Mouse (Mus musculus) heart, embryonic 12.5 days (tissue): ENCODE data around the gene Zfpl1. TPM values are rescaled to one million over a fixed set of nuclear protein-coding genes. Genes with fewer than 3 reads are reported as not detected.
A peak's percentile ranks its signal among the peaks of the same experiment; 100 is the strongest.

Source experiments
- ATAC-seq: fragments of 200-750 bp; cut with Nextera tagmentation; 2 replicates; pipeline ENCODE4 v1.8.0; 2017; ENCODE audit warnings: moderate TSS enrichment, moderate library complexity; ENCODE audit not compliant: insufficient number of reproducible peaks, low FRiP score
- H3K27ac ChIP-seq: fragments of 300-500 bp; sonication (generic); 2 replicates; pipeline ENCODE4 v1.5.1; 2016; ENCODE audit warnings: mild to moderate bottlenecking, moderate library complexity; ENCODE audit not compliant: poor library complexity, severe bottlenecking
- H3K27me3 ChIP-seq: fragments of 300-500 bp; sonication (generic); replicated peaks from 2 replicates; pipeline ENCODE4 v1.6.1; 2016; ENCODE audit warnings: mild to moderate bottlenecking, moderate library complexity
- H3K36me3 ChIP-seq: fragments of 300-500 bp; sonication (generic); 2 replicates; pipeline ENCODE4 v1.6.1; 2016; ENCODE audit warnings: mild to moderate bottlenecking, moderate library complexity
- H3K4me1 ChIP-seq: fragments of 300-500 bp; sonication (generic); replicated peaks from 2 replicates; pipeline ENCODE4 v1.6.1; 2016; ENCODE audit warnings: mild to moderate bottlenecking
- H3K4me2 ChIP-seq: fragments of 300-500 bp; sonication (generic); 2 replicates; pipeline ENCODE4 v1.6.1; 2016; ENCODE audit warnings: mild to moderate bottlenecking, moderate library complexity
- H3K4me3 ChIP-seq: fragments of 300-500 bp; sonication (generic); 2 replicates; pipeline ENCODE4 v1.5.1; 2016; ENCODE audit warnings: mild to moderate bottlenecking
- H3K9ac ChIP-seq: fragments of 300-500 bp; sonication (generic); 2 replicates; pipeline ENCODE4 v1.6.1; 2016; ENCODE audit warnings: mild to moderate bottlenecking, moderate library complexity
- H3K9me3 ChIP-seq: fragments of 300-500 bp; sonication (generic); replicated peaks from 2 replicates; pipeline ENCODE4 v1.6.1; 2016; ENCODE audit warnings: mild to moderate bottlenecking, moderate library complexity
- WGBS: fragments of 180-500 bp; shearing (Covaris S2); methylation state at CpG from one replicate; pipeline ENCODE4 v1.1.7; 2016; 5-methylcytosine and 5-hydroxymethylcytosine counted together
- polyA plus RNA-seq: library from polyadenylated mRNA; unstranded; fragments of >200 nt; fragmentation: Nextera tagmentation; extraction: Ambion mirVana; gene quantifications from 2 replicates; pipeline ENCODE4 v1.2.1, GENCODE M21; 2016

The Zfpl1 gene
- polyA plus RNA-seq, 1 experiment from 2014 or later: 52.4 TPM

DNA sequence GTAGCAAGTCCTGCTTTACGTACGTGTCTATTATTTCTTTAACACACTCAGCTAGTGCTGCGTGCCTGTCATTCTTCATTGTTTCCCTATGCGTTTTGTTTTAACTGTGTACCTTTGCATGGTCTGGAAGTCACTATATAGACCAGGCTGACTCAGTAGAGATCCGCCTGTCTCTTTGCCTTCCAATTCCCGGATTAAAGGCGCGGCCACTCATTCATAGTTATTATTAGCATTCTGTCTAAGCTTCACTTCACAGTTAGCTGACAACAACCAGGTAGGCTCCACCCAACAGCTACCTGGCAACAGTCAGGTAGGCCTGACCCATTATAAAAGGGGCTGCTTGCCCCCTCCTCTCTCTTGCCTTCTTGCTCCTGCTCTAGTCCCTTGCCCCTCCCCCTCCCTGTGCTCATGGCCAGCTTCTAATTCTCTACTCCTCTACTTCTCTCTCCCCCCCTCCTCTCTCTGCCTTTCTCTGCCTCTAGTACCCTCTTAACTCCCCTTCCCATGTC, 34.0 kb upstream of the Zfpl1 start:
- Histone ChIP-seq H3K36me3 (peaks cover 39% of the 10 kb centered on the region), H3K9me3 (no peaks in the 10 kb centered on the region), H3K9ac (peak overlapping the region; percentile 86), H3K27ac (peak overlapping the region; percentile 92), H3K4me2 (peak overlapping the region; percentile 77), H3K4me1 (peaks cover 25% of the 10 kb centered on the region), H3K4me3 (peak overlapping the region; percentile 70), H3K27me3 (no peaks in the 10 kb centered on the region)
- 2% methylated on average over 8 of the region's 8 CpGs for WGBS
- ATAC-seq: peak; percentile 1; the same call in 1 of the 2 replicates

DNA sequence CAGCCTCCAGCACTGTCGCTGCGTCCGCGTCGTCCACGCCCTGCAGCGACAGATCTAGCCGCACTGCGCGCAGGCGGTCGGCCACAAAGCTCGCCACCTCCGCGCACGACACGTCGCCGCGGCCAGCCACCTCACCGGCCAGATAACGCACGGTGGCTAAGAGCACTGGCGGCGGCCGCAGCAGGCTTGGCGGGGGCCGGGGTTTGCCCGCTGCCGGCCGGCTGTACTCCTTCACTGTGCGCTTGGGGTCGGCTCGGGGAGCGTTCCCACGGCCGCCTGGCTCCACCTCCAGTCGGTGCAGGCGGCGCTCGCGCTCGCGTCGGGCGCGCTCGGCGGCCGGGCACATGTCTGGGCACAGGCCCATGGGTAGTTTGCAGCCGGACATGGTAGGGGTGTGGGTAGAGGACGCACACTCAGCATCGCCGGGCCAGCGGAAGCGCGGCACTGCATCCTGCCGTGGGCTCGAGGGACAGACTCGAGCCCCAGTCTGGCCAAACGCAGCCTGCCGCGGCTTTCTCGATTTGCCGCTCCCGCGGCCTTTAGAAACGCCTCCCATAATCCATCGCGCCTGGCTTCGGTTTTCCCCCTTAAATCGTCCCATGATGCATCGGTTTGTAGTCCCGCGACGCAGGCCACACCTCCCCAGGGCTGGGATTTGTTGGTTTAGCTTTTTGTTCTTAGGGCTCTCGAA, 33.4 kb upstream of the Zfpl1 start, which contains the start of gene Sac3d1:
Gene Sac3d1 (minus strand): TSS at position 665 of the 691 bp plus-strand sequence.
- H3K9me3 ChIP-seq: no peaks in the 10 kb centered on the region
- H3K27ac ChIP-seq: peak within 1 kb of the TSS; percentile 92
- peak; percentile 85 for ATAC-seq
- under 1% methylated on average over 77 of the region's 77 CpGs for WGBS
- H3K27me3 ChIP-seq: no peaks in the 10 kb centered on the region
- H3K36me3 ChIP-seq: peaks cover 38% of the 10 kb centered on the region
- peak within 1 kb of the TSS; percentile 86 for H3K9ac ChIP-seq
- H3K4me2 ChIP-seq: peak within 1 kb of the TSS; percentile 77
- H3K4me3 ChIP-seq: peak within 1 kb of the TSS; percentile 70
- peaks cover 25% of the 10 kb centered on the region for H3K4me1 ChIP-seq

GRCm38 (mm10) chr19:6117346-6117985, 32.7 kb upstream of the Zfpl1 start:
- H3K27me3 ChIP-seq: no peaks in the 10 kb centered on the region
- H3K36me3 ChIP-seq: peaks cover 42% of the 10 kb centered on the region
- ATAC-seq: no peak
- peak overlapping the region; percentile 86 for H3K9ac ChIP-seq
- 5% methylated on average over 32 of the region's 32 CpGs for WGBS
- peak overlapping the region; percentile 92 for H3K27ac ChIP-seq
- peaks cover 25% of the 10 kb centered on the region for H3K4me1 ChIP-seq
- peak overlapping the region; percentile 77 for H3K4me2 ChIP-seq
- H3K9me3 ChIP-seq: no peaks in the 10 kb centered on the region
- peak overlapping the region; percentile 70 for H3K4me3 ChIP-seq

DNA sequence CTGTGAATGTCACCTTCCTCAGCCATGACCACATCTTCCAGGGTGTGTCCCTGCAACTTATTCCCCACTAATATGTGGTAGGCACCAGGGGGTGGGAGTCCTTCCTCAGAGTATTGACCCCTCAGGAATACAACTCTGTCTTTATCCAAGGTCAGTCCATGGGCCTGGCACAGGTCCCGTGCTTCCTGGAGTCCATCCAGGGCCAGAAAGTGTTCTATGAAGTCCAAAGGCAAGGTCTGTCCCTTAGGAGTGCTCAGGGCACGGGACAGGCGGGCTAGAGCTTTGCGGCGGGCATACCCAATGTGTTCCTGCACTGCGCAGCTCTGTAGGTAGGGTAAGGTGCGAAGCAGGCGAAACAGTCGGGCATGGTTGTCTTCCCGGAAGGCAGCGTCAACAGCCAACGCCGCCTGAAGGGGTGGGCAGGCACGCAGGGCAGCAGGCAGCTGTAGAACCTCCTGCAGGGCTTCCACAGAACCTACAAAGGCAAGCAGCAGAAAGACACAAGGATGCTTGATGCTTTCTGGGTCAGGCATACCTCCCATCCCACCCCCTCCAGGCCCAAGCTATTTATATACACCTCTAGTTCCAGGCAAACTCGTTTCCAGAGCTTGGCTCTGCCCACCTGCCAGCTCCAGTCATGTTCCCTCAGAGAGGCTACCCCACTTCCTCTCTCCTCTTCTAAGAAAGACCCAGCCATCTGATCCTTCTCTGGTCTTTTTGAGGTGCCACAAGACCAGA, 31.5 kb upstream of the Zfpl1 start:
- 0 out of 2 replicates have a peak overlapping the region, but pooled peaks have one; percentile 70 for H3K4me3 ChIP-seq
- WGBS: 86% methylated on average over 15 of the region's 15 CpGs
- H3K4me1 ChIP-seq: peaks cover 20% of the 10 kb centered on the region
- H3K9me3 ChIP-seq: no peaks in the 10 kb centered on the region
- no peaks in the 10 kb centered on the region for H3K27me3 ChIP-seq
- H3K9ac ChIP-seq: 0 out of 2 replicates have a peak overlapping the region, but pooled peaks have one; percentile 49
- H3K4me2 ChIP-seq: peak overlapping the region; percentile 77
- no peak overlapping the region for H3K27ac ChIP-seq
- no peak for ATAC-seq
- H3K36me3 ChIP-seq: peaks cover 41% of the 10 kb centered on the region

GRCm38 (mm10) chr19:6113116-6113515, 28.4 kb upstream of the Zfpl1 start:
- H3K4me2 ChIP-seq: no peak overlapping the region

DNA sequence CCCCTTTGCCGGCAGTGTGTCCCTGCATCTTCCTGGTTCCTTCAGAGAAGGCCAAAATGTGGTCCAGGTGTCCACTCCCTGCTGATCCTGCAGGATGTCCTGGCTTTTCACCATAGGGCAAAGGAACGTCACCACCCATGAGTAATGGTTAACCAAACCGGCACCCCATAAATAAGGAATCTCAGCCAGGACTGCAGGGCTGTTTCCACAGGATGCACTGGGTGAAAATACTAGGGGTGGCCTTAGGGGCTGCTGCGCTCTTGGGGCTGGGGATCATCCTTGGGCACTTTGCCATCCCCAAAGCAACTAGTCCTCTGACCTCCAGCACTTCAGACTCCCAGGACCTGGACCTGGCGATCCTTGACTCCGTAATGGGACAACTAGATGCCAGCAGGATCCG, 20.8 kb upstream of the Zfpl1 start, which contains the start of gene Naaladl1:
Gene Naaladl1 (plus strand): TSS at position 197 of the 400 bp plus-strand sequence.
- WGBS: 82% methylated on average over 7 of the region's 7 CpGs
- no peak for ATAC-seq
- Histone ChIP-seq H3K9ac (no peak within 1 kb of the TSS; the same call in 1 of the 2 replicates), H3K9me3 (no peaks in the 10 kb centered on the region), H3K36me3 (no peaks in the 10 kb centered on the region), H3K4me2 (no peak within 1 kb of the TSS), H3K27ac (no peak within 1 kb of the TSS), H3K4me3 (no peak within 1 kb of the TSS), H3K27me3 (no peaks in the 10 kb centered on the region), H3K4me1 (no peaks in the 10 kb centered on the region)

More at GRCm38 (mm10) chr19:6113116-6113515, 28.4 kb upstream of the Zfpl1 start:
- WGBS: 70% methylated on average over 6 of the region's 6 CpGs
- H3K27me3 ChIP-seq: no peaks in the 10 kb centered on the region
- no peak overlapping the region for H3K4me3 ChIP-seq
- no peaks in the 10 kb centered on the region for H3K9me3 ChIP-seq
- no peak overlapping the region for H3K9ac ChIP-seq
- H3K4me1 ChIP-seq: peaks cover 15% of the 10 kb centered on the region
- no peak for ATAC-seq
- H3K36me3 ChIP-seq: peaks cover 32% of the 10 kb centered on the region
- no peak overlapping the region for H3K27ac ChIP-seq

DNA sequence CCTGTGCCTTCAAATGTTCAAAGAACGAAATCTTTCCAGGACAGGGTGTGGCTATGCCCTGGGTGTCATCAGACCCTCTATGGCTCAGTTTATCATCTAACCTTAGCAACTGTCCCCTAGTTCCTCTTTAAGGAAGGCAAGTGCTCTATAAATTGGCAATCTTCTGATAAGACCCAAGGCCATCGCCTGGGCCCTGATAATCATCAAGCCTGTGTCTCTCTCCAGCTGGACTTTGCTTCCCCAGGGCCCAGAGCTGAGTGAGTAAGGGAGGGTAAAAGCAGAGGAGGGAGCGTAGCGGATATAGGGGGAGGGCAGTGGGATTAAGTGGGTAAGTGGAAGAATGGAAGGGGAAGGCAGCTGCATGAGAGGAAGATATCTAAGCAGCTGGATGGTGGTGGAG, 19.7 kb upstream of the Zfpl1 start:
- Histone ChIP-seq H3K4me3 (no peak overlapping the region), H3K4me2 (no peak overlapping the region), H3K4me1 (no peaks in the 10 kb centered on the region), H3K27me3 (no peaks in the 10 kb centered on the region), H3K27ac (no peak overlapping the region), H3K36me3 (peaks cover 4% of the 10 kb centered on the region; the same call in 1 of the 2 replicates), H3K9ac (no peak overlapping the region), H3K9me3 (no peaks in the 10 kb centered on the region)
- ATAC-seq: no peak
- 50% methylated on average over 4 of the region's 4 CpGs for WGBS

DNA sequence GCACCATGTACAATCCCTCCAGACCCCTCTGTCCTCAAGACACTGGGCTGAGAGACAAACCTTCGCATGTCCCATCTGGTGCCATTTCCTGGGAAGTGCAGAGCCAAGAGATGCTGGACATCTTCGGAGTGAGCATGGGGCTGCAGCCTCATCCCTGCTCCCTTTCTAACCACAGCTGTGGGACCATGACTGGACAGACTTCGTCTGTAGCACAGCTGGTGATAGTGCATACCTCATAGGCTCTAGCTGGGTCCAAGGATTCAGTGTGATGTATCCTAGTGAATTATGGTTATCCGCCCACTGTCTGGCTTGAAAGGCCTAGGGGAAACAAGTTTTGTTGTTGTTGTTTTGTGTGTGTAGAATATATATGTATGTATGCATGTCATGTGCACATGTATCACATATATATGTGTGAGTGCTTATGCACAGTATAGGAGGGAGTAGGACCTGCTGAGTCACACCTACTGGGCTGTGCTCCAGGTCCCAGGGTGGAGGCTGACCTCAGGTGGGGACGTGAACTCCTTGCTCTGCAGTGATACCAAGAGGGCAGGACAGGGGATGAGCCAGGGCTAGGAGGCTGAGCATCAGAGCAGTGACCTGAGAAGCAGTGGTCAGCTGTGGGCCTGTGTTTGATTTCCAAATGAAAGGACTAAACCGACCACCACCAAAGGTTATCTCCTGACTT, 17.6 kb upstream of the Zfpl1 start:
- H3K4me2 ChIP-seq: no peak overlapping the region
- H3K27me3 ChIP-seq: no peaks in the 10 kb centered on the region
- WGBS: 78% methylated on average over 6 of the region's 6 CpGs
- no peak overlapping the region for H3K27ac ChIP-seq
- no peak overlapping the region for H3K9ac ChIP-seq
- no peaks in the 10 kb centered on the region for H3K9me3 ChIP-seq
- H3K4me1 ChIP-seq: no peaks in the 10 kb centered on the region
- ATAC-seq: no peak; the same call in 1 of the 2 replicates
- peaks cover 10% of the 10 kb centered on the region for H3K36me3 ChIP-seq
- no peak overlapping the region for H3K4me3 ChIP-seq

DNA sequence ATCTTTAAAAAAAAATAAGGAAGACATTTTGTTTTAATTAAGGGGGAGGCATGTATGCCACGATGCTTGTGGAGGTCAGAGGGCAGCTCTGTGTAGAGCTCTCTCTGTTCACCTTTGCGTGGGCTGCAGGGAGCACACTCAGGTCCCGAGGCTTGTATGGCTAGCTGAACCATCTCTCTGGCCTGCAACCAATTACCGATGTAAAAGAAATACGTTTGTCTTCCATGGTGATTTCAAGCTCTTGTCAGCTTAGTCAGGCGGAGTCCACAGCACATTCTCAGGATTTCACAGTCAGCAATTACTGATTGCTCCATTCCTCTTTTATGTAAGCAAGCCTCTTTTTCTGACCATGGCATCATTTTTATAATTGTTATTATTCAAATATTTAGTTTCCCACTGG, 16.4 kb upstream of the Zfpl1 start:
- Histone ChIP-seq H3K27me3 (no peaks in the 10 kb centered on the region), H3K36me3 (peaks cover 10% of the 10 kb centered on the region), H3K9me3 (no peaks in the 10 kb centered on the region), H3K4me3 (no peak overlapping the region), H3K4me2 (no peak overlapping the region), H3K27ac (no peak overlapping the region), H3K9ac (no peak overlapping the region), H3K4me1 (no peaks in the 10 kb centered on the region)
- 77% methylated on average over 6 of the region's 6 CpGs for WGBS
- no peak for ATAC-seq

DNA sequence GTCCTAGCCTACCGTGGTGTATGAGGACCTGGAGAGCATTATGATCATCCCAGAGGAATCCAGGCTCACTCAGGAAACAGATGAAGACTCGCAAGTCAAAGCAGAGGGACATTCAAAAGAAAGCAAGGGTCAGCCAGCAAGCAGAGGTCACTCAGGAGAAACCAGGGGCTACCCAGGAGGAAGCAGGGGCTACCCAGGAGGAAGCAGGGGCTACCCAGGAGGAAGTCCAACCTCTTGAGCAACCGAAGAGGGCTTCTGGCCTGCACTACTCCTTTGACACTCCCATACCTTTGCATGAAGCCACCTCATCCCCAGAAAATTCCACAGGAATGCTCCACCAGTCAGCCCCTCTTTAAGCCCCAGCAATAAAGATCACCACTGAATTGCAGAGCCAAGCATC, 13.1 kb upstream of the Zfpl1 start:
- 81% methylated on average over 3 of the region's 3 CpGs for WGBS
- ATAC-seq: no peak
- Histone ChIP-seq H3K27me3 (no peaks in the 10 kb centered on the region), H3K4me2 (no peak overlapping the region), H3K9ac (no peak overlapping the region), H3K27ac (no peak overlapping the region), H3K4me3 (no peak overlapping the region), H3K4me1 (no peaks in the 10 kb centered on the region), H3K9me3 (no peaks in the 10 kb centered on the region), H3K36me3 (peaks cover 34% of the 10 kb centered on the region)
